Mouse (Mus musculus): ENCODE measurements around the gene Ephb2.

Ephb2 gene

GRCm38 (mm10) chr4:136729574-136729973, 106.2 kb downstream of the Ephb2 start:
- DNase-seq: no peak

- DNase-seq: peak; percentile 50
Observed at GRCm38 (mm10) chr4:136726941-136727340, 108.8 kb downstream of the Ephb2 start.

GRCm38 (mm10) chr4:136724731-136725130, 111.1 kb downstream of the Ephb2 start:
- DNase-seq: peak; percentile 75

- no peak for DNase-seq
Observed at GRCm38 (mm10) chr4:136722361-136723082, 113.3 kb downstream of the Ephb2 start.

GRCm38 (mm10) chr4:136721937-136722336, 113.9 kb downstream of the Ephb2 start:
- no peak for DNase-seq

GRCm38 (mm10) chr4:136720025-136720424, 115.8 kb downstream of the Ephb2 start:
- DNase-seq: no peak

- DNase-seq: no peak
Observed at GRCm38 (mm10) chr4:136718193-136718986, 117.4 kb downstream of the Ephb2 start.

GRCm38 (mm10) chr4:136716561-136716972, 119.2 kb downstream of the Ephb2 start:
- no peak for DNase-seq

GRCm38 (mm10) chr4:136714530-136714929, 121.3 kb downstream of the Ephb2 start:
- DNase-seq: no peak

- no peak for DNase-seq
Observed at GRCm38 (mm10) chr4:136713889-136714288, 121.9 kb downstream of the Ephb2 start.

GRCm38 (mm10) chr4:136713431-136713830, 122.4 kb downstream of the Ephb2 start:
- no peak for DNase-seq

GRCm38 (mm10) chr4:136711985-136712768, 123.6 kb downstream of the Ephb2 start:
- no peak for DNase-seq

- no peak for DNase-seq
Observed at GRCm38 (mm10) chr4:136710345-136710744, 125.4 kb downstream of the Ephb2 start.

GRCm38 (mm10) chr4:136708956-136709355, 126.8 kb downstream of the Ephb2 start:
- DNase-seq: no peak

- DNase-seq: no peak
Observed at GRCm38 (mm10) chr4:136706696-136707095, 129.1 kb downstream of the Ephb2 start.

- no peak for DNase-seq
Observed at GRCm38 (mm10) chr4:136705091-136705490, 130.7 kb downstream of the Ephb2 start.

- no peak for DNase-seq
Observed at GRCm38 (mm10) chr4:136704551-136704950, 131.2 kb downstream of the Ephb2 start.

- no peak for DNase-seq
Observed at GRCm38 (mm10) chr4:136703351-136703750, 132.4 kb downstream of the Ephb2 start.

GRCm38 (mm10) chr4:136702456-136702855, 133.3 kb downstream of the Ephb2 start:
- DNase-seq: no peak

- DNase-seq: no peak
Observed at GRCm38 (mm10) chr4:136701236-136701635, 134.6 kb downstream of the Ephb2 start.

GRCm38 (mm10) chr4:136699084-136699450, 136.7 kb downstream of the Ephb2 start:
- no peak for DNase-seq

GRCm38 (mm10) chr4:136698404-136699083, 137.2 kb downstream of the Ephb2 start:
- no peak for DNase-seq

GRCm38 (mm10) chr4:136697325-136697724, 138.5 kb downstream of the Ephb2 start:
- no peak for DNase-seq

Measured in kidney, adult 18-20 months (tissue).